Mouse (Mus musculus) heart, embryonic 13.5 days (tissue): ENCODE data around the gene Dppa1. TPM values are rescaled to one million over a fixed set of nuclear protein-coding genes. Genes with fewer than 3 reads are reported as not detected.

ENCODE experiments used
- polyA plus RNA-seq: library from polyadenylated mRNA; unstranded; fragments of >200 nt; fragmentation: Nextera tagmentation; extraction: Ambion mirVana; gene quantifications from 2 replicates; pipeline ENCODE4 v1.2.1, GENCODE M21; 2015

Dppa1 gene
- polyA plus RNA-seq, 1 experiment from 2014 or later: not detected

Other genes with a start within 250 kb of the Dppa1 start
- not detected in 2 replicates for gene Itk, start 239.7 kb downstream of the Dppa1 start, polyA plus RNA-seq
- gene Fam71b, start 232.7 kb downstream of the Dppa1 start, polyA plus RNA-seq: not detected in 2 replicates
- 47.5 and 53.2 TPM in 2 replicates for gene Med7, start 192.3 kb downstream of the Dppa1 start, polyA plus RNA-seq
- 0.07 TPM in 1 of 2 replicates, not detected in the other for gene Havcr2, start 174.3 kb downstream of the Dppa1 start, polyA plus RNA-seq
- not detected in 2 replicates for gene Gm12169, start 105.0 kb downstream of the Dppa1 start, polyA plus RNA-seq
- gene BC053393, start 57.7 kb downstream of the Dppa1 start, polyA plus RNA-seq: 0.23 and 0.28 TPM in 2 replicates
- 0.16 and 0.43 TPM in 2 replicates for gene Timd2, start 77.8 kb upstream of the Dppa1 start, polyA plus RNA-seq
- 0.08 TPM in 1 of 2 replicates, not detected in the other for gene Havcr1, start 105.8 kb upstream of the Dppa1 start, polyA plus RNA-seq
- 0.17 and 0.24 TPM in 2 replicates for gene Timd4, start 181.5 kb upstream of the Dppa1 start, polyA plus RNA-seq